Mouse (Mus musculus) small intestine, adult 2 months (tissue): Measurements from ENCODE around the gene Tm9sf2. TPM values are rescaled to one million over a fixed set of nuclear protein-coding genes. Genes with fewer than 3 reads are reported as not detected.
"Not testable (repeated sequence)": the region's sequence is repeated elsewhere in the genome, so short reads cannot be mapped to it uniquely, and the experiment has no call there.

Experiments used
- H3K27ac ChIP-seq: fragments of 200-500 bp; 2 replicates; pipeline ENCODE4 v1.5.1; 2012; ENCODE audit warnings: low read depth, low read length, control low read depth, inconsistent platforms; ENCODE audit not compliant: insufficient read depth
- H3K27me3 ChIP-seq: fragments of 200-500 bp; 2 replicates; pipeline ENCODE4 v1.6.1; 2012; ENCODE audit warnings: mild to moderate bottlenecking, moderate library complexity, low read length, inconsistent platforms; ENCODE audit not compliant: control insufficient read depth, insufficient read depth
- H3K36me3 ChIP-seq: fragments of 200-500 bp; 2 replicates; pipeline ENCODE4 v1.6.1; 2012; ENCODE audit warnings: mild to moderate bottlenecking, low read length, control low read depth, inconsistent platforms; ENCODE audit not compliant: control insufficient read depth, insufficient read depth
- H3K4me1 ChIP-seq: fragments of 200-500 bp; 2 replicates; pipeline ENCODE4 v1.6.1; 2012; ENCODE audit warnings: low read length, inconsistent platforms, mixed read lengths; ENCODE audit not compliant: control insufficient read depth, insufficient read depth, insufficient read length
- H3K4me3 ChIP-seq: fragments of 200-500 bp; 2 replicates; pipeline ENCODE4 v1.5.1; 2012; ENCODE audit warnings: low read depth, mild to moderate bottlenecking, control low read depth, inconsistent platforms, low read length, moderate library complexity
- CTCF ChIP-seq: fragments of 200-500 bp; IDR thresholded peaks from 2 replicates; pipeline ENCODE4 v1.5.1; 2012; ENCODE audit warnings: low read depth, mild to moderate bottlenecking, control low read depth, inconsistent platforms, low read length, moderate library complexity, mixed read lengths; ENCODE audit not compliant: insufficient replicate concordance, insufficient read length; ENCODE audit errors: extremely low read depth
- POLR2A ChIP-seq: fragments of 200-500 bp; IDR thresholded peaks from 2 replicates; pipeline ENCODE4 v1.6.1; 2012; ENCODE audit warnings: low read depth, mild to moderate bottlenecking, control low read depth, inconsistent platforms, low read length, moderate library complexity
- WGBS: fragments of 180-500 bp; shearing (Covaris S2); methylation state at CpG from one replicate; pipeline ENCODE4 v1.1.7; 2018; 5-methylcytosine and 5-hydroxymethylcytosine counted together
- polyA plus RNA-seq: library from polyadenylated mRNA; depleted of rRNA; stranded (reverse); fragments of >200 nt; gene quantifications from 2 replicates; pipeline ENCODE4 v1.2.3, GENCODE M21; 2012

Gene Tm9sf2
- polyA plus RNA-seq, 1 experiment: 678 TPM

DNA sequence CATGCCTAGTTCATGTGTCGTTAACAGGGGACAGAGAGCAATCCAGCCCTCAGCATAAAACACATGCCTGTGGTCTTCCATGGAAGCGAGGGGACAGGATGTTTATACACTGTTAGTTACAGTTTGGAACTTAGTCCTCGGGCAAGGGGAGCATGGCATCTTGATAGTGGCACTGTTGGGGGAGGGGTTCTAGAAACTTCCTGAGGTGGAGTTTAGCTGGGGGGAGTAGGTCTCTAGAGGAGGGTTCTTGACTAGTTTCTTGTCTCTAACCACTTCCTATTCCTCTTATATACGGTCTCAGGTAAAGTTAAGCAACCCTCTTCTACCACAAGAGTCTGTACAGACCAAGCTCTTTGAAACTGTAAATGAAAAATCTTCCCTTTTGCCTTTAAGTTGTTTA, 40.6 kb upstream of the Tm9sf2 start:
- Histone ChIP-seq H3K4me3 (no peak overlapping the region), H3K36me3 (no peaks in the 10 kb centered on the region), H3K27ac (peak overlapping the region; percentile 82; the same call in 1 of the 2 replicates), H3K4me1 (peaks cover 17% of the 10 kb centered on the region; the same call in 1 of the 2 replicates), H3K27me3 (no peaks in the 10 kb centered on the region)
- 63% methylated on average over 4 of the region's 4 CpGs for WGBS
- TF ChIP-seq POLR2A (no peak), CTCF (no peak)

GRCm38 (mm10) chr14:122068036-122068435, 38.8 kb upstream of the Tm9sf2 start:
- H3K27me3 ChIP-seq, H3K4me3 ChIP-seq, H3K36me3 ChIP-seq, H3K27ac ChIP-seq: not testable (repeated sequence)
- H3K4me1 ChIP-seq: peaks cover 19% of the 10 kb centered on the region; the same call in 1 of the 2 replicates
- 24% methylated on average over 3 of the region's 3 CpGs for WGBS

DNA sequence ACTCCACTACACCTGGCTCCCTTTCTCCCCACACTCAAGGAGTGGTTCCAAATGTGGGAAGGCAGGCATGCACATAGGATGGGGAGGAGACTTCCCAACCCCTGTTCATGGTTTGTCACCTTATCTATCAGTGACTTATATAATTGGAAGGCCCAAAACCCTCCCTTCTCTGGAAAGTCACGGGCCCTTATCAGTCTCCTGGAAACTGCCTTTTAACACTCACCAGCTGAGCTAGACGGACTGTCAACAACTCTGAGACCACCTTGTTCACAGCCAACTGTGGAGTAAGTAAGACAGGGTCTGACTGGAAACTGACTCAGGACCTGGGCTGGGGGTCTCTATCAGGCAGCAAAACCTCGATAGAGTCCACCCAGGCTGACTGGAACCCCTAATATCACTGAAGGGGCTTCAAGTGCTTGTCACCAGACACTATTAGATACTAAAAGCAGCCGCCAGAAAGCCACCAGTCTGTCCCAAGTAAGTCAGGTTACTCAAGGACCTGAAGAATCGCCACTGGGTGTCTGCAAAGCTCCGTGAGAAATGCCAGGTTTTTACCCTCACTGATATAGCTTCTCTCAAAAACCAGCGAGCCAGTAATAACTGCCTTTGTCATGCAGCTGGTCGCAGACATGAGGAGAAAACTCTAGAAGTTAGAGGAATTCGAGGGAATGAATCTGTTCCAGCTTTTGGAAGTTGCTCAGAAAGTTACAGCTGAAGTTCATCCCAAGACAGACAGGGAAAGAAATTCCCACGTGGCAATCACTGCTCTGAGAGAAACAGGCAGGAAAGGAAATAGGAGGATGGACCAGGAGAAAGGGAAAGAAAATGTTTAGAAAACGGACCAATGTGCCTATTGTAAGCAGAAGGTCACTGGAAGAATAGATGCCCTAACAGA, 37.8 kb upstream of the Tm9sf2 start:
- Histone ChIP-seq H3K27me3 (no peaks in the 10 kb centered on the region), H3K4me3 (no peak overlapping the region), H3K36me3 (no peaks in the 10 kb centered on the region), H3K4me1 (peaks cover 20% of the 10 kb centered on the region; the same call in 1 of the 2 replicates), H3K27ac (peak overlapping the region; percentile 25; the same call in 1 of the 2 replicates)
- TF ChIP-seq CTCF (no peak), POLR2A (no peak)
- WGBS: 39% methylated on average over 11 of the region's 11 CpGs

DNA sequence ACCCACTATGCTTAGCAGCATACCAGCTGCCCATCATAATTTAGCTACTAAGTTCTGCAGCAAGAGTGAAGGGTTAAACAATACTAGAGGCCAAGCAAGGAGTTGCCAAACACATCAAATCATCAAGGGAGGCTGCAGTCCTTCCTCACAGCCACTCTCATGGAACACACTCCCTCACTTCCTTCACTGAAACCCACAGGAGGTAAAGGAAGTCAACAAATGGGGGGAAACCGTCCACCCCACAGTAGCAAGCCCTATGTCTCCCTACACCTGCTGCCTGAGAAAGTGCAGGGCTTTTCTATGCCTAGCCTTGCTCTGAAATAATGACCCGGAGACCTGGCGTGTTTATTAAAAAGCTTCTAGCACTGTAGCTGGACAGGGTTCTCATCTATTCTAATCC, 36.9 kb upstream of the Tm9sf2 start:
- Histone ChIP-seq H3K4me3 (no peak overlapping the region), H3K4me1 (peaks cover 20% of the 10 kb centered on the region; the same call in 1 of the 2 replicates), H3K27me3 (no peaks in the 10 kb centered on the region), H3K27ac (no peak overlapping the region), H3K36me3 (no peaks in the 10 kb centered on the region)
- TF ChIP-seq CTCF (no peak), POLR2A (no peak)
- WGBS: 79% methylated on average over 3 of the region's 3 CpGs

- Histone ChIP-seq H3K27ac (peak overlapping the region; percentile 42), H3K4me1 (peaks cover 8% of the 10 kb centered on the region; the same call in 1 of the 2 replicates), H3K27me3 (no peaks in the 10 kb centered on the region), H3K4me3 (no peak overlapping the region), H3K36me3 (no peaks in the 10 kb centered on the region)
- no peak for TF ChIP-seq POLR2A
- no peak for TF ChIP-seq CTCF
- 83% methylated on average over 5 of the region's 5 CpGs for WGBS
These were observed 33.4 kb upstream of the Tm9sf2 start for GRCm38 (mm10) chr14:122073422-122073821.

DNA sequence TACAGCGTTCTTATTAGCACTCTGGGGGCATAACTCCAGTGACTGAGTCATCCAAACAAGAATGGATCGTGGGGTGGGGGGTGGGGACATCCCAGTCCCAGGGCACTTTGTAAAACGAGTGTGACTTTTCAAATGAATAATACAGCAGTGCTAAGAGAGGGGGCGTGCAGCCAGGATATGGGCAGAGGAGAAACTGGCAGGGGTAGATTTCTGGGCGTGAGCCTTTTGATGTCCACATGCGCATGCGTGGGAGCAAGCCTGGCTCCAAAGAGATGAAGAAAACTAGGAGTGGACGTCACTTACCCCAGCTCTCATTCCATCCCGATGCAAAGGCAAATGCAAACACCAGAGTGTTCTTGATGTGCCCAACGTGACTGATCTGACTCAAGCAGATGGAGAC, 32.5 kb upstream of the Tm9sf2 start:
- TF ChIP-seq CTCF: no peak
- Histone ChIP-seq H3K4me3 (no peak overlapping the region), H3K4me1 (0 out of 2 replicates have a peak, but pooled peaks cover 2% of the 10 kb centered on the region), H3K27me3 (no peaks in the 10 kb centered on the region), H3K27ac (peak overlapping the region; percentile 15; the same call in 1 of the 2 replicates), H3K36me3 (no peaks in the 10 kb centered on the region)
- WGBS: 73% methylated on average over 10 of the region's 10 CpGs

GRCm38 (mm10) chr14:122075485-122076200, 31.2 kb upstream of the Tm9sf2 start:
- 79% methylated on average over 21 of the region's 21 CpGs for WGBS
- no peaks in the 10 kb centered on the region for H3K27me3 ChIP-seq
- TF ChIP-seq CTCF (no peak), POLR2A (no peak)
- H3K27ac ChIP-seq: no peak overlapping the region
- H3K36me3 ChIP-seq: no peaks in the 10 kb centered on the region
- no peak overlapping the region for H3K4me3 ChIP-seq
- peaks cover 4% of the 10 kb centered on the region; the same call in 1 of the 2 replicates for H3K4me1 ChIP-seq
